Comparison of ENCODE assay signal across 16 mouse cellular contexts in genomic region chr17:71301413-71301812, GRCm38 (mm10). TPM values are rescaled to one million over a fixed set of nuclear protein-coding genes. Genes with fewer than 3 reads are reported as not detected.
DNase-seq lines count a peak whose midpoint lies in the region; ATAC-seq and TF ChIP-seq lines count a peak whose summit lies in the region.
"Had no signal": no experiment of that assay in that cellular context is flagged by ENCODE, and none has a peak within 500 bp of the region (broad histone marks: within the 10 kb centered on the region; RNA-seq: fewer than 3 reads in every experiment).

No protein-coding gene starts in this region.

- 41% methylated on average over 5 of the region's 5 CpGs for WGBS in embryonic facial prominence, embryonic 14.5 days

- H3K36me3 ChIP-seq in embryonic facial prominence, embryonic 14.5 days (ENCODE audit: control insufficient read depth, insufficient read depth, low read length): no peaks in the 10 kb centered on the region
- H3K36me3 ChIP-seq: embryonic facial prominence, embryonic 12.5 days; forebrain, embryonic 12.5 days; hindbrain, embryonic 15.5 days had no signal

- peaks cover 55% of the 10 kb centered on the region for H3K4me1 ChIP-seq in bone marrow macrophage, adult 2 months (ENCODE audit: control insufficient read depth, insufficient read depth, low read length)
- H3K4me1 ChIP-seq in embryonic facial prominence, embryonic 14.5 days (ENCODE audit: control insufficient read depth, insufficient read depth, low read length): peaks cover 3% of the 10 kb centered on the region; the same call in 1 of the 2 replicates
- H3K4me1 ChIP-seq: embryonic facial prominence, embryonic 12.5 days; forebrain, embryonic 12.5 days; hindbrain, embryonic 15.5 days had no signal

- H3K4me3 ChIP-seq in bone marrow macrophage, adult 2 months (ENCODE audit: insufficient read depth, low read length): no peak overlapping the region
- H3K4me3 ChIP-seq in embryonic facial prominence, embryonic 14.5 days (ENCODE audit: low read depth, low read length): no peak overlapping the region
- H3K4me3 ChIP-seq: embryonic facial prominence, embryonic 12.5 days; forebrain, embryonic 12.5 days; heart, adult 2 months; heart, embryonic 12.5 days; hindbrain, embryonic 15.5 days had no signal

- TF ChIP-seq POLR2A in bone marrow macrophage, adult 2 months (IDR thresholded peaks at IDR 0.05; ENCODE audit: borderline replicate concordance, low read depth, low read length): no peak

- no peaks in the 10 kb centered on the region for H3K9me3 ChIP-seq in embryonic facial prominence, embryonic 14.5 days (ENCODE audit: control insufficient read depth, low read length)
- H3K9me3 ChIP-seq: embryonic facial prominence, embryonic 12.5 days; forebrain, embryonic 12.5 days; heart, embryonic 12.5 days; hindbrain, embryonic 15.5 days had no signal

- no peak overlapping the region for H3K4me2 ChIP-seq in embryonic facial prominence, embryonic 14.5 days (ENCODE audit: low read depth, low read length)
- H3K4me2 ChIP-seq: embryonic facial prominence, embryonic 12.5 days; forebrain, embryonic 12.5 days; heart, embryonic 12.5 days; hindbrain, embryonic 15.5 days had no signal

- no peak overlapping the region for H3K9ac ChIP-seq in embryonic facial prominence, embryonic 14.5 days (ENCODE audit: low read depth, low read length)
- H3K9ac ChIP-seq: embryonic facial prominence, embryonic 12.5 days; forebrain, embryonic 12.5 days; heart, embryonic 12.5 days; hindbrain, embryonic 15.5 days had no signal

- peak; percentile 74 for DNase-seq in heart, adult 11 months
- no peak for DNase-seq in heart, postnatal 4 days
- DNase-seq in embryonic facial prominence, embryonic 14.5 days (ENCODE audit: low spot score): peak; percentile 69
- DNase-seq in mesoderm, embryonic 11.5 days (ENCODE audit: low read depth, low spot score): peak; percentile 23
- no peak for DNase-seq in ovary, postnatal 14 days (ENCODE audit: low spot score)
- DNase-seq: adrenal gland, adult 2 months; adrenal gland, postnatal 25 days; cerebellum, adult 2 months; cerebellum, postnatal 10 days; heart, adult 2 months had no signal

- peak overlapping the region; percentile 93 for H3K27ac ChIP-seq in bone marrow macrophage, adult 2 months (ENCODE audit: insufficient read depth, low read depth, low read length)
- no peak overlapping the region for H3K27ac ChIP-seq in embryonic facial prominence, embryonic 14.5 days (replicated peaks; ENCODE audit: low read depth, low read length)
- H3K27ac ChIP-seq: embryonic facial prominence, embryonic 12.5 days; forebrain, embryonic 12.5 days; heart, adult 2 months; hindbrain, embryonic 15.5 days had no signal

- no peaks in the 10 kb centered on the region for H3K27me3 ChIP-seq in embryonic facial prominence, embryonic 14.5 days (replicated peaks; ENCODE audit: control insufficient read depth, insufficient read depth, low read length)
- H3K27me3 ChIP-seq: embryonic facial prominence, embryonic 12.5 days; forebrain, embryonic 12.5 days; heart, embryonic 12.5 days; hindbrain, embryonic 15.5 days had no signal

- 0 out of 2 replicates have a peak, but pooled peaks have one; percentile 34 for ATAC-seq in embryonic facial prominence, embryonic 14.5 days (ENCODE audit: low read depth)
- ATAC-seq: forebrain, embryonic 16.5 days had no signal

- no peak for TF ChIP-seq CTCF in bone marrow macrophage, adult 2 months (IDR thresholded peaks at IDR 0.05; ENCODE audit: low read depth, low read length)

RNA-seq across cellular contexts. Expression of gene Emilin2, which starts 10.4 kb away (rescaled TPM):
- 100 to 1,000 TPM; 169 to 172 TPM for total RNA-seq in heart, postnatal 4 days (2021)
- polyA plus RNA-seq in bone marrow macrophage, adult 2 months (2012; ENCODE audit: insufficient read depth, insufficient read length, missing spikeins): 72.4 and 102 TPM in 2 replicates
- polyA plus RNA-seq in embryonic facial prominence, embryonic 14.5 days (2014; fragmentation: Nextera tagmentation; extraction: Ambion mirVana): 23.1 and 24.5 TPM in 2 replicates

Comparison
In these comparisons a context has a peak if more than half of its experiments do, and no peak if none do; other contexts are left out.
1. DNase-seq: peak in heart, adult 11 months (single experiment), embryonic facial prominence, embryonic 14.5 days (single experiment) and mesoderm, embryonic 11.5 days (single experiment); none in heart, postnatal 4 days (single experiment) and ovary, postnatal 14 days (single experiment).